Mouse (Mus musculus): ENCODE results near the gene Olfr1357.

Gene Olfr1357

GRCm38 (mm10) chr10:78581121-78581520, 36.8 kb downstream of the Olfr1357 start:
- no peak for DNase-seq (ENCODE audit: low read depth, low spot score)

DNA sequence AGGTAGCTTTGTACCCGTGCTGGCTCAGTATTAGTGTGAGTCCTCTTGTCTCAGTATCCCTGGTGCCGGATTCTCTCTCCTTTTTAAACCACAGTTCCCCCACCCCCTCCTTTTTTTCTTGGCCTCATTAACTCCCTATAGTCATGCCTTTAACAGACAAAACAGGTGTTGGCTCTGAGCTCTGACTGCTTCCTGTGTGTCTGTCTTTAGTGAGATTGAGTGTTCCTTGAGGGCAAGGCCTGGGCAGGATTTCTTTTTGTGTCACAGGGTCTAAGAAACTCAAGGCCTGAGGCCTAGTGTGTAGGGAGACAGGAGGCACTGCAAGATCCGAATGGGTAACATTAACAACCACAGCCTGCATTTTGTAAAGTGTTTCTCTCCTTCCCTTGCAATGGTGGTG, 39.7 kb downstream of the Olfr1357 start:
- no peak for DNase-seq (ENCODE audit: low read depth, low spot score)

DNA sequence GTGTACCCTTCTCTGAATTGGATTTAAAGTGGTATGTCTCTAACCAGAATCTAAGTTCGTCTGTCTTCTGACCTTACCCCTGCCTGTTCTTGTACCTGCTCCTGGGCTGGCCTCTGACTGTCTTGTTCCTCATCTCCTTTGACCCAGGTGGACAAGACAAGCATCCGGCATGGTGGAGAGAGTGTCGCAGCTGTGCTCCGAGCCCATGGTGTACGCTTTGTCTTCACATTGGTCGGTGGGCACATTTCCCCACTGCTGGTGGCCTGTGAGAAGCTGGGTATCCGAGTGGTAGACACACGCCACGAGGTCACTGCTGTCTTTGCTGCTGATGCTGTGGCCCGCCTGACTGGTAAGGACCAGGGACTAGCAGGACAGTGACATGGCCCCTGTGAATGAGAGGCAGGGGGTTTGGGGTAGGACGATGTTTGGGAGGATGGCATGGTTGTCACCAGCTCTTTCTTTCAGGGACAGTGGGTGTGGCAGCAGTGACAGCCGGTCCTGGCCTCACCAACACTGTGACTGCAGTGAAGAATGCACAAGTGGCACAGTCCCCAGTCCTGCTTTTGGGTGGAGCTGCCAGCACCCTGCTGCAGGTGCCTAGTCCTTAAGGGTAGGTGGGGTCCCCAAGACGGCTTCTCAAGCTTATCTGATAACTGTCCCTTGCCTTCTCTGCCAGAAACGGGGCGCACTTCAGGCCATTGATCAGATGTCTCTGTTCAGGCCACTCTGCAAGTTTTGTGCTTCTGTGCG, 41.3 kb downstream of the Olfr1357 start:
- DNase-seq (ENCODE audit: low read depth, low spot score): no peak

- DNase-seq (ENCODE audit: low read depth, low spot score): no peak
Observed at GRCm38 (mm10) chr10:78575690-78576089, 42.2 kb downstream of the Olfr1357 start.

GRCm38 (mm10) chr10:78575105-78575632, 42.7 kb downstream of the Olfr1357 start:
- no peak for DNase-seq (ENCODE audit: low read depth, low spot score)

- peak; percentile 96 for DNase-seq (ENCODE audit: low read depth, low spot score)
Observed at GRCm38 (mm10) chr10:78574250-78575104, 43.4 kb downstream of the Olfr1357 start, which contains the start of gene Ilvbl. Ilvbl (plus strand) TSS chr10:78574346.

DNA sequence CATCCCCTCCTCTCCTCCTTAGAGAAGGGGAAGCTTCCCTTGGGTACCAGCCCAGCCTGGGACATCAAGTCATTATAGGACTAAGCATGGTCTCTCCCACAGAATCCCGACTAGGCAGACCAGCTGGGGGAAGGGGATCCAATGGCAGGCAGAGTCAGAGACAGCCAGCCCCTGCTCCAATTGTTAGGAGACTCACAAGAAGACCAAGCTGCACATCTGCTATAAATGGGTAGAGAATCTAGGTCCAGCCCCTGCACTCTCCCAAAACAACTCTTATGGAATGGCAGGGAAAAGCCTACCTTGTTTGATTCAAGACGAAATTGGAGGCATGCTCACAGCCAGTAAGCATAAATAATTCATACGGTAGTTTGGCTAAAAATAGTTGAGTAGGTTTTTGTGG, 44.6 kb downstream of the Olfr1357 start:
- peak; percentile 46 for DNase-seq (ENCODE audit: low read depth, low spot score)

GRCm38 (mm10) chr10:78570897-78571296, 47.0 kb downstream of the Olfr1357 start:
- DNase-seq (ENCODE audit: low read depth, low spot score): no peak

- DNase-seq (ENCODE audit: low read depth, low spot score): no peak
Observed at GRCm38 (mm10) chr10:78570416-78570815, 47.5 kb downstream of the Olfr1357 start.

DNA sequence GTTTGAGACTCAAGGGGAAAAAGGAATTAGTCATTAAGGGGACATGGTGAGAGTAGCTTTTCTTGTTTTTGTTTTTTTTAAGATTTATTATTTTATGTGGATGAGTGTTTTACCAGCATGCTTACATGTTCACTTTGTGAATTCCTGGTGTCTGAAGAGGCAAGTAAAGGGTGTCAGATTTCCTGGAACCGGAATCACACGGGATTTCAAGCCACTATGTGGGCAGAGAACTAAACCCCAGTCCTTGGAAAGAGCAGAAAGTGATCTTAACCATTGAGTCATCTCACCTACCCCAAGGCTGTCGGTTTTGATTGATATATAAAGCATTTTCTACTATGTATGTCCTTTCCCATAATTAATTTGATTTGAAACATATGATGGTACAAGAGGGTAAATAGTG, 48.2 kb downstream of the Olfr1357 start:
- no peak for DNase-seq (ENCODE audit: low read depth, low spot score)

- no peak for DNase-seq (ENCODE audit: low read depth, low spot score)
Observed at GRCm38 (mm10) chr10:78569191-78569590, 48.7 kb downstream of the Olfr1357 start.

DNA sequence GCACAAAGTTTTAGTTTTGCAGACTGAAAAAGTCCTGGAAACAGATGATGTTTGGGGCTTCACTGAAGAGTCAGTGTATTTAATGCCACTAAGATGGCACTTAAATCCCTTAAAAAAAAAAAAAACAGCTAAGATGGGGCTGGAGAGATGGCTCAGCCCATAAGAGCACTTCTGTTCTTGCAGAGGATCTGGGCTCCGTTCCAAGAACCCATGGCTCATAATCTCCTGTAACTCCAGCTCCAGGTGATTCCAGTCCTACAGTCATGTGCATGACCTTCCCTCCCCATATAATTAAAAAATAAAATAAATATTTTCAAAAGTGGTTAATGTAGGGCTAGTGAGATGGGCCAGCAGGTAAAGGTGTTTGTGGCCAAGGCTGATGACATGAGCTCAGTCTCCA, 52.8 kb downstream of the Olfr1357 start:
- DNase-seq (ENCODE audit: low read depth, low spot score): no peak
